Mouse (Mus musculus) kidney, postnatal 0 days (tissue): ENCODE measurements around the gene Rpl22. TPM values are rescaled to one million over a fixed set of nuclear protein-coding genes. Genes with fewer than 3 reads are reported as not detected.
A peak's percentile ranks its signal among the peaks of the same experiment; 100 is the strongest.

Source experiments
- ATAC-seq: fragments of 200-750 bp; cut with Nextera tagmentation; replicated peaks from 2 replicates; pipeline ENCODE4 v1.8.0; 2017; ENCODE audit warnings: low read depth, moderate number of reproducible peaks, moderate TSS enrichment, moderate library complexity; ENCODE audit not compliant: low FRiP score
- DNase-seq: peaks from one replicate; pipeline ENCODE4 v3.0.0-alpha.2; 2016; ENCODE audit warnings: low spot score
- H3K27ac ChIP-seq: fragments of 300-500 bp; sonication (generic); 2 replicates; pipeline ENCODE4 v1.5.1; 2014; ENCODE audit warnings: mild to moderate bottlenecking
- H3K27me3 ChIP-seq: fragments of 300-500 bp; sonication (generic); 2 replicates; pipeline ENCODE4 v1.6.1; 2014; ENCODE audit warnings: low read length, mixed read lengths; ENCODE audit not compliant: insufficient read depth
- H3K36me3 ChIP-seq: fragments of 300-500 bp; sonication (generic); 2 replicates; pipeline ENCODE4 v1.6.1; 2014; ENCODE audit warnings: low read length, mixed read lengths; ENCODE audit not compliant: insufficient read depth
- H3K4me1 ChIP-seq: fragments of 300-500 bp; sonication (generic); replicated peaks from 2 replicates; pipeline ENCODE4 v1.6.1; 2014; ENCODE audit warnings: antibody characterized with exemption, low read length, mixed read lengths; ENCODE audit not compliant: insufficient read depth
- H3K4me2 ChIP-seq: fragments of 300-500 bp; sonication (generic); 2 replicates; pipeline ENCODE4 v1.6.1; 2014; ENCODE audit warnings: mild to moderate bottlenecking, low read length, moderate library complexity, mixed read lengths
- H3K4me3 ChIP-seq: fragments of 300-500 bp; sonication (generic); replicated peaks from 2 replicates; pipeline ENCODE4 v1.5.1; 2014; ENCODE audit warnings: low read depth, low read length
- H3K9ac ChIP-seq: fragments of 300-500 bp; sonication (generic); 2 replicates; pipeline ENCODE4 v1.6.1; 2014; ENCODE audit warnings: low read depth, low read length
- H3K9me3 ChIP-seq: fragments of 300-500 bp; sonication (generic); replicated peaks from 2 replicates; pipeline ENCODE4 v1.6.1; 2016; ENCODE audit warnings: low read length, inconsistent platforms, mixed read lengths
- CTCF ChIP-seq: IDR thresholded peaks from 2 replicates; pipeline ENCODE4 v1.5.1; 2016; ENCODE audit warnings: antibody characterized with exemption, low read depth, mild to moderate bottlenecking, moderate library complexity
- WGBS: fragments of 180-500 bp; shearing (Covaris S2); extraction: QIAGEN DNeasy Blood & Tissue Kit; methylation state at CpG from one replicate; pipeline ENCODE4 v1.1.7; 2014; 5-methylcytosine and 5-hydroxymethylcytosine counted together
- polyA plus RNA-seq: library from polyadenylated mRNA; unstranded; fragments of >200 nt; fragmentation: Nextera tagmentation; extraction: Ambion mirVana; gene quantifications from 2 replicates; pipeline ENCODE4 v1.2.1, GENCODE M21; 2015

Rpl22 gene
- polyA plus RNA-seq, 1 experiment from 2014 or later: 527 TPM

- peak overlapping the region; percentile 93 for H3K4me3 ChIP-seq
- no peak overlapping the region for H3K27ac ChIP-seq
- no peak for ATAC-seq
Observed at GRCm38 (mm10) chr4:152326543-152326942, 1.0 kb downstream of the Rpl22 start.

GRCm38 (mm10) chr4:152328691-152329090 is 3.1 kb downstream of the Rpl22 start:
- H3K4me1 ChIP-seq: peaks cover 7% of the 10 kb centered on the region; the same call in 1 of the 2 replicates
- no peak overlapping the region for H3K4me3 ChIP-seq
- H3K27ac ChIP-seq: no peak overlapping the region
- ATAC-seq (no peak), DNase-seq (no peak)
- peaks cover 34% of the 10 kb centered on the region for H3K36me3 ChIP-seq
- H3K27me3 ChIP-seq: no peaks in the 10 kb centered on the region
- H3K9me3 ChIP-seq: no peaks in the 10 kb centered on the region
- 87% methylated on average over 6 of the region's 6 CpGs for WGBS
- peak; percentile 58; the same call in 1 of the 2 replicates for TF ChIP-seq CTCF
- H3K9ac ChIP-seq: no peak overlapping the region
- no peak overlapping the region for H3K4me2 ChIP-seq

More at GRCm38 (mm10) chr4:152326543-152326942, 1.0 kb downstream of the Rpl22 start:
- Histone ChIP-seq H3K9ac (peak overlapping the region; percentile 85), H3K9me3 (no peaks in the 10 kb centered on the region), H3K36me3 (peaks cover 23% of the 10 kb centered on the region), H3K4me1 (peaks cover 7% of the 10 kb centered on the region; the same call in 1 of the 2 replicates), H3K27me3 (no peaks in the 10 kb centered on the region), H3K4me2 (peak overlapping the region; percentile 84)
- WGBS: under 1% methylated on average over 11 of the region's 11 CpGs
- no peak for TF ChIP-seq CTCF
- no peak for DNase-seq

GRCm38 (mm10) chr4:152332952-152333351 is 7.4 kb downstream of the Rpl22 start:
- Histone ChIP-seq H3K4me1 (no peaks in the 10 kb centered on the region), H3K9me3 (no peaks in the 10 kb centered on the region), H3K4me3 (no peak overlapping the region), H3K27me3 (no peaks in the 10 kb centered on the region), H3K4me2 (no peak overlapping the region), H3K27ac (no peak overlapping the region), H3K9ac (no peak overlapping the region), H3K36me3 (peaks cover 51% of the 10 kb centered on the region)
- ATAC-seq (0 out of 2 replicates have a peak, but pooled peaks have one; percentile 30), DNase-seq (peak; percentile 81)
- WGBS: 35% methylated on average over 2 of the region's 2 CpGs
- peak; percentile 98 for TF ChIP-seq CTCF

GRCm38 (mm10) chr4:152333587-152333986 is 8.0 kb downstream of the Rpl22 start:
- Histone ChIP-seq H3K4me2 (no peak overlapping the region), H3K4me3 (no peak overlapping the region), H3K27ac (no peak overlapping the region), H3K9ac (no peak overlapping the region), H3K4me1 (peaks cover under 1% of the 10 kb centered on the region; the same call in 1 of the 2 replicates), H3K27me3 (peaks cover 5% of the 10 kb centered on the region; the same call in 1 of the 2 replicates), H3K9me3 (no peaks in the 10 kb centered on the region), H3K36me3 (peaks cover 51% of the 10 kb centered on the region)
- 97% methylated on average over 12 of the region's 12 CpGs for WGBS
- no peak for TF ChIP-seq CTCF
- DNase-seq: no peak
- ATAC-seq: no peak

GRCm38 (mm10) chr4:152337772-152338171 is 12.2 kb downstream of the Rpl22 start:
- ATAC-seq (no peak), DNase-seq (no peak)
- peaks cover 11% of the 10 kb centered on the region; the same call in 1 of the 2 replicates for H3K27me3 ChIP-seq
- no peaks in the 10 kb centered on the region for H3K9me3 ChIP-seq
- H3K36me3 ChIP-seq: peaks cover 23% of the 10 kb centered on the region
- H3K4me1 ChIP-seq: peaks cover 12% of the 10 kb centered on the region
- H3K4me3 ChIP-seq: no peak overlapping the region
- H3K27ac ChIP-seq: no peak overlapping the region
- 34% methylated on average over 6 of the region's 6 CpGs for WGBS
- no peak for TF ChIP-seq CTCF
- no peak overlapping the region for H3K9ac ChIP-seq
- H3K4me2 ChIP-seq: no peak overlapping the region

- H3K27me3 ChIP-seq: peaks cover 11% of the 10 kb centered on the region; the same call in 1 of the 2 replicates
- peak within 1 kb of the TSS; percentile 98 for H3K4me2 ChIP-seq
- no peaks in the 10 kb centered on the region for H3K9me3 ChIP-seq
- H3K4me1 ChIP-seq: peaks cover 12% of the 10 kb centered on the region
- no peak for DNase-seq
- ATAC-seq: peak; percentile 18; the same call in 1 of the 2 replicates
- TF ChIP-seq CTCF: no peak
- H3K4me3 ChIP-seq: peak within 1 kb of the TSS; percentile 51
- H3K27ac ChIP-seq: no peak within 1 kb of the TSS
- peaks cover 17% of the 10 kb centered on the region for H3K36me3 ChIP-seq
- peak within 1 kb of the TSS; percentile 44 for H3K9ac ChIP-seq
- 2% methylated on average over 93 of the region's 120 CpGs for WGBS
Observed at GRCm38 (mm10) chr4:152338419-152339292, 13.1 kb downstream of the Rpl22 start, which contains the start of gene Chd5. Chd5 (plus strand) TSS chr4:152338651.
